Mouse (Mus musculus) limb, embryonic 12.5 days (tissue): ENCODE measurements at regions not wholly inside any gene's neighbourhood (a gene's known extent, or its start where the extent isn't known, plus 50 kb on each side); places are given as distances from the start of the nearest gene placed in this dataset.

Experiments
- ATAC-seq: fragments of 200-750 bp; cut with Nextera tagmentation; 2 replicates; pipeline ENCODE4 v1.8.0; 2017; ENCODE audit warnings: low read depth, moderate TSS enrichment; ENCODE audit not compliant: insufficient number of reproducible peaks, insufficient read depth, low FRiP score, low TSS enrichment
- H3K27ac ChIP-seq: fragments of 300-500 bp; sonication (generic); 2 replicates; pipeline ENCODE4 v1.5.1; 2016; ENCODE audit warnings: mild to moderate bottlenecking, moderate library complexity
- H3K27me3 ChIP-seq: fragments of 300-500 bp; sonication (generic); 2 replicates; pipeline ENCODE4 v1.6.1; 2016; ENCODE audit warnings: mild to moderate bottlenecking, moderate library complexity
- H3K36me3 ChIP-seq: fragments of 300-500 bp; sonication (generic); 2 replicates; pipeline ENCODE4 v1.6.1; 2016; ENCODE audit warnings: mild to moderate bottlenecking, moderate library complexity
- H3K4me1 ChIP-seq: fragments of 300-500 bp; sonication (generic); replicated peaks from 2 replicates; pipeline ENCODE4 v1.6.1; 2016
- H3K4me2 ChIP-seq: fragments of 300-500 bp; sonication (generic); 2 replicates; pipeline ENCODE4 v1.6.1; 2016; ENCODE audit warnings: mild to moderate bottlenecking, moderate library complexity
- H3K4me3 ChIP-seq: fragments of 300-500 bp; sonication (generic); replicated peaks from 2 replicates; pipeline ENCODE4 v1.5.1; 2016; ENCODE audit warnings: mild to moderate bottlenecking
- H3K9ac ChIP-seq: fragments of 300-500 bp; sonication (generic); replicated peaks from 2 replicates; pipeline ENCODE4 v1.6.1; 2016; ENCODE audit warnings: mild to moderate bottlenecking, moderate library complexity
- H3K9me3 ChIP-seq: fragments of 300-500 bp; sonication (generic); 2 replicates; pipeline ENCODE4 v1.6.1; 2016; ENCODE audit warnings: mild to moderate bottlenecking, moderate library complexity
- WGBS: fragments of 180-500 bp; shearing (Covaris S2); methylation state at CpG from one replicate; pipeline ENCODE4 v1.1.7; 2016; 5-methylcytosine and 5-hydroxymethylcytosine counted together

DNA sequence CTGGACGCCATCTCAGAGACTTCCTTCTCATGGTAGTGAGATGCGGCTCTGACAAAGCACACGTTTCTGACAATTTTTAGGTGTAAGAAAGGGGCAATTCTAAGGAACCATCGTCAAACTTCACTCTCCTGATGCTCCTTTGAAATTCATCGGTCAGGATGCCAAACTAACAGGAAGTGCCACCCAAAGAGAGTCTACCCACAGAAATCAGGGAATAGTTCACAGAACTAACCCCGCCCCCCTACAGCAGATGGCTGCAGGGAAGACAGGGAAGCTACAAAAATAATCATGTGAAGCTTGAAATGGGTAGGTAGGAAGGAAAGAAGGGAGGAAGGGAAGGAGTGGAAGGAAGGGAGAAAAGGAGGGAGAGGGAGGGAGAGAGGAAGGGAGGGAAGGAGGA, 240.1 kb upstream of the Eif4g2 start:
- Histone ChIP-seq H3K4me3 (no peak overlapping the region), H3K36me3 (no peaks in the 10 kb centered on the region), H3K4me1 (no peaks in the 10 kb centered on the region), H3K27ac (no peak overlapping the region), H3K27me3 (no peaks in the 10 kb centered on the region), H3K4me2 (no peak overlapping the region), H3K9ac (no peak overlapping the region), H3K9me3 (peaks cover 3% of the 10 kb centered on the region; the same call in 1 of the 2 replicates)
- ATAC-seq = no peak
- WGBS = 80% methylated on average over 6 of the region's 6 CpGs

DNA sequence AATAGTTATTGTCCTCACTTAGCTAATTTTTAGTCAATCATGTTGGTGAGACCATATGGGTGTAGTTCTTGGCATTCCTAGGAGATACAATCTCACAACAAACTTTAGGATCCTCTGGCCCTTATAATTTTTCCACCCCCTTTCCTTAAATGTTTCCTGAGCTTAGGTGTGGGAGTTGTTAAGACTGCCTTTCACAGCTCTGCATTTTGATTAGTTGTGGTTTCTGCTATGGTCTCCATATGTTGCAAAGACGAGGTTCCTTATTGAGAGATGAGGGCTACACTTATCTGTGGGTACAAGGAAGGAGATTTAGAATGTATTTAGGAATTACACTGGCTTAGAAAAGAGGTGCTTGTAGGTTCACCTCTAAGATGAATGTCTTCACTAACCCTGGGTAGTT, 237.1 kb upstream of the Eif4g2 start:
- H3K27me3 ChIP-seq = no peaks in the 10 kb centered on the region

DNA sequence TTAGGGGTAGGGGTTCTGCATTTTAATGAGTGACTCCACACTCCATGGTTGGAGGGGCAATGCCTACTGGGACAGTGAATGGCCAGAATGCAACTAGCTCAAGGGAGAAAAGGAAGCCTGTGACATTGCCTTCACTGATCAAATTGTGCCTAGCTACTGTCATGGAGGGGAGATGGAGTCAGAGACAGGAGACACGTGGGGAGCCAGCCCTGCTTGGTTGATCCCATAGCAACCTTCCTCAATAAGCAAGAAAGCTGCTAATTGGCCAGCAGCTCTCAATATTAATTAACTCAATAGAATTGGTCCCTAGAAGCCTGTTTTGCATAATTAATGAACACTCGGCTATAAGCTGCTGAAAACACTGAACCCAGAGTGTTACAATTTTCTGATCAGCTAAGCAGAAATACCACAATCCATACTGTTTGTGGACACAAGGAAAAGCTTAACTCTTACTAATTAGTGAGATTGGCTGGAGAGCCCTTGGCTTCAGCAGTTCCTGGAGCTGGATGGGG, 233.7 kb upstream of the Eif4g2 start:
- H3K9ac ChIP-seq = no peak overlapping the region
- H3K4me3 ChIP-seq = no peak overlapping the region
- no peaks in the 10 kb centered on the region for H3K9me3 ChIP-seq
- no peaks in the 10 kb centered on the region for H3K4me1 ChIP-seq
- no peak overlapping the region for H3K4me2 ChIP-seq
- H3K36me3 ChIP-seq = no peaks in the 10 kb centered on the region
- H3K27ac ChIP-seq = no peak overlapping the region
- 66% methylated on average over 2 of the region's 2 CpGs for WGBS
- ATAC-seq = no peak
- H3K27me3 ChIP-seq = no peaks in the 10 kb centered on the region

More for the DNA sequence above, 237.1 kb upstream of the Eif4g2 start:
- H3K4me2 ChIP-seq = no peak overlapping the region
- 70% methylated on average over 1 of the region's 1 CpGs for WGBS
- no peaks in the 10 kb centered on the region for H3K4me1 ChIP-seq
- H3K9ac ChIP-seq = no peak overlapping the region
- no peak for ATAC-seq
- no peaks in the 10 kb centered on the region for H3K9me3 ChIP-seq
- H3K36me3 ChIP-seq = no peaks in the 10 kb centered on the region
- no peak overlapping the region for H3K27ac ChIP-seq
- H3K4me3 ChIP-seq = no peak overlapping the region

DNA sequence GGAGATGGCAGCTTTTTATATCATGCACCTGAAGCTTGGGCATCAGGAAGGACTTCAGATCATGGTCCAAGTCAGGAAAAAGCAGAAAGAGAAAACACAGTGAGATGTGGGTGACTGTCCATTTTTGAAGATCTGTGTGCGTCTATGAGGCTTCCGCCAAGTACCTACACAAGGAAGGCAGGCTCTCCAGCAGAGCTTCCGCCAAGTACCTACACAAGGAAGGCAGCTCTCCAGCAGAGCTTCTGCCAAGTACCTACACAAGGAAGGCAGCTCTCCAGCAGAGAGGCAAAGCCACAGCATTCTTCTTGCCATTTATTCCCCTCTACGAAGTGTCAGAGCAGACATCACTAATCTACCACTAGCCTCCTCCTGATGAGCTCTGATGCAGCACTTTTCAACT, 231.1 kb upstream of the Eif4g2 start:
- H3K27me3 ChIP-seq = no peaks in the 10 kb centered on the region; the same call in 1 of the 2 replicates
- no peak overlapping the region for H3K4me2 ChIP-seq
- no peak overlapping the region for H3K9ac ChIP-seq
- no peaks in the 10 kb centered on the region for H3K4me1 ChIP-seq
- no peaks in the 10 kb centered on the region for H3K36me3 ChIP-seq
- H3K27ac ChIP-seq = no peak overlapping the region
- ATAC-seq = no peak
- H3K4me3 ChIP-seq = no peak overlapping the region
- no peaks in the 10 kb centered on the region for H3K9me3 ChIP-seq
- WGBS = 92% methylated on average over 4 of the region's 4 CpGs

DNA sequence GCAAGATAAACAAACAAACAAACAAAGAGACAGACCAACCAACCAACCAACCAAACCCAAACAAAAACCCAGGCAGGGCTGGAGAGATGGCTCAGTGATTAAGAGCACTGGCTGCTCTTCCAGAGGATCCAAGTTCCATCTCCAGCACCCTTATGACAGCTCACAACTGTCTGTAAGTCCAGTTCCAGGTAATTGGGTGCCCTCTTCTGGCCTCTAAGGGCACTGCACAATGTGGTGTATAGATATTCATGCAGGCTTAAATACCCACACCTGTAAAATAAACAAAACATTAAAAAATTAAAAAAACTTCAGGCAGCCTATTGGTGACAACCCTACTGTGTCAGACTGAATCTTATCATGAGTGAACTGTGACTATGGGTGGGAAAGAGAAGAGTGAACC, 222.4 kb upstream of the Eif4g2 start:
- Histone ChIP-seq H3K9me3 (0 out of 2 replicates have a peak, but pooled peaks cover 2% of the 10 kb centered on the region), H3K27ac (no peak overlapping the region), H3K4me2 (no peak overlapping the region), H3K4me1 (no peaks in the 10 kb centered on the region), H3K4me3 (no peak overlapping the region), H3K9ac (no peak overlapping the region), H3K27me3 (no peaks in the 10 kb centered on the region; the same call in 1 of the 2 replicates), H3K36me3 (no peaks in the 10 kb centered on the region)
- no peak for ATAC-seq

DNA sequence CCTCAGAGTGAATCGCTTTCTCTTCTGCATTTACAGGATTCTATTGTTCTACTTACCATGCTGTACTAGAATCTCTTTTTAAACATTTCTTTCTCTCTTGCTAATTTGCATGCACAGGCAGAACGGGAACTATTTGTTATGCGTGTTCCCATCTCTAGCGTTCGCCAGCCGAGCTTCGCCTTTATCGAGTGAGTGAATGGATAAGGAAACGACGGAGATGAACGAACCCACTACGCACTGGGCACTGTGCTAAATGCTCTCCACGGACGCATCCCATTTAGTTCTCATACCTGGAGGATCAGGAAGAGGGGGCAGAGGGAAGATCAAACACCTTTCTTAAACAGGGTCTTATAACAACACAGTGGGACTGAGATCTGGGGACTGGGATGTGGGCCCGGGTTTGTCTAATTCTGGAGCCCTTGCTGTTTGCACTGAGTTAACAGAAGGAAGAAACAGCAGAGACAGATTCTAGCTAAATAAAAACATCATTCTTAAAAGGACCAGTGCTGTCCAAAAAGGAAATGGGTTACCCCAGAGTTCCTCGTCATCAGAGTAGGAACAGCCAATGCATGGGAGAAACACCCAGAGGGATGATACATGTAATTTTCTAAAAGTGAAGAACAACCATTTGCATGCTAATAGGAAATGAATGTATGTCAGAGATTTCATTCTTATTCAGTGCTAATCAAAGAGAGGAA, 219.1 kb upstream of the Eif4g2 start:
- ATAC-seq = no peak

DNA sequence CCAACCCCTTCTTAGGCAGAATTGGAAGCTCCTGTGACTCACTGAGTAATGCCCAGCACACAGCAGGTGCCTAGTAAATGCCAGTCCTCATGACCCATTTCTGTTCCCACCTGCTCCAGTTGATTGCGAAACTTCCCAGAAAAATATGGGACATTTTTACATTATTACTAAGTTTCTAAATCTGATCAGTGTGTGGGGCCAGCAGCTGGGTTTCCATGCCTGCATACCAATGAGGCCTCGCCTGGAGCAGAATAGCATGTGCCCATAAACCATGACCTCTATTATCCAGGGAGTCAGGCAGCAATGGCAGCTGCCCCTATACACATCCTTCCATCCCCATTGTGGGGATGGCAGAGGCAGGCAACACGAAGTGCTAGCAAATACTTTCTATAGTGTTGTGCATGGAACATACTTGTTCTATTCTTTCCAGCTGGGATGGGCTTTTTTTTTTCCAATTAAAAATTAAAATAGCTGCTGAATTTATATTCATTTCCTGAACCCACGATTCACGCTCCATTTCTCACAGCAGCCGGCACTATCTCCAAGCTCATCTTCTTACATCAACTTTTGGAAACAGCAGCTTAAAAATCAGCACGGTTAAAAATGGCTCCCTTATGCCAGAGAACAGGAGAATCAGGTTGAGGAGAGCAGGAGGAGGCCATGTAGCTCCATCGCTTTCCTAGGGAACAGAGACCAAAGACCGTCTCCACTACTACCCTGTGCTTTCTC, 214.5 kb upstream of the Eif4g2 start:
- Histone ChIP-seq H3K27me3 (no peaks in the 10 kb centered on the region), H3K4me1 (no peaks in the 10 kb centered on the region), H3K4me2 (no peak overlapping the region), H3K36me3 (no peaks in the 10 kb centered on the region), H3K9ac (no peak overlapping the region), H3K27ac (no peak overlapping the region), H3K9me3 (no peaks in the 10 kb centered on the region), H3K4me3 (no peak overlapping the region)
- WGBS = 85% methylated on average over 9 of the region's 9 CpGs
- no peak for ATAC-seq

More for the DNA sequence above, 219.1 kb upstream of the Eif4g2 start:
- H3K9me3 ChIP-seq = no peaks in the 10 kb centered on the region
- 88% methylated on average over 16 of the region's 16 CpGs for WGBS
- H3K4me2 ChIP-seq = no peak overlapping the region
- no peaks in the 10 kb centered on the region for H3K4me1 ChIP-seq
- H3K36me3 ChIP-seq = no peaks in the 10 kb centered on the region
- H3K4me3 ChIP-seq = no peak overlapping the region
- H3K9ac ChIP-seq = no peak overlapping the region
- H3K27ac ChIP-seq = no peak overlapping the region
- H3K27me3 ChIP-seq = no peaks in the 10 kb centered on the region

DNA sequence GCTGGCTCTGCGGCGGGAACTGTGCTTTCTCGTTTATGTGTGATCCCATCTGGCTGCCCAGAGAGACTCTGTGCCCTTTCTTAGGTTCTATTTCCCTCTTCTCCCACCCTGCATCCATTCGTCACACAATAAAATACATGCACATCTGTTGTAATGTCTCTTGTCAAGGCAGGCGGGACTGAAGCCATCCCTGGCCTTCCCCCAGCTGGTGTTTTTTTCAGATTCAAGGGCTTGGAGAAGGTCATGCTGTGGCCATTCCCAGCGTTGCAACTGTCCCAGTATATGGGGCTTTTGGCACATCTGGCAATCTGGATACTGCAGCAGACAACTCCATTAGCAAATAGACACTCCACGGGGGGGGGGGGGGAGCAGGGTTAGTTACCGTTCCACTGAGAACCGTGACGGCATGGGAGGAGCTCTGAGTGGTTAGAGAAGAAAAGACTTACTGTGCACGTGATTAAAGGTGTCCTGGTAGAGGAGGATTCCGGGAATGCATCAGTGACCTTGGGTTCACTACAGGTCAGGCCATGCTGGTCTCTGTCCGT, 200.7 kb upstream of the Eif4g2 start:
- Histone ChIP-seq H3K4me3 (no peak overlapping the region), H3K4me1 (no peaks in the 10 kb centered on the region), H3K9me3 (no peaks in the 10 kb centered on the region), H3K27ac (no peak overlapping the region), H3K36me3 (no peaks in the 10 kb centered on the region), H3K4me2 (no peak overlapping the region), H3K9ac (no peak overlapping the region), H3K27me3 (peaks cover 7% of the 10 kb centered on the region; the same call in 1 of the 2 replicates)
- 54% methylated on average over 13 of the region's 13 CpGs for WGBS
- no peak for ATAC-seq

DNA sequence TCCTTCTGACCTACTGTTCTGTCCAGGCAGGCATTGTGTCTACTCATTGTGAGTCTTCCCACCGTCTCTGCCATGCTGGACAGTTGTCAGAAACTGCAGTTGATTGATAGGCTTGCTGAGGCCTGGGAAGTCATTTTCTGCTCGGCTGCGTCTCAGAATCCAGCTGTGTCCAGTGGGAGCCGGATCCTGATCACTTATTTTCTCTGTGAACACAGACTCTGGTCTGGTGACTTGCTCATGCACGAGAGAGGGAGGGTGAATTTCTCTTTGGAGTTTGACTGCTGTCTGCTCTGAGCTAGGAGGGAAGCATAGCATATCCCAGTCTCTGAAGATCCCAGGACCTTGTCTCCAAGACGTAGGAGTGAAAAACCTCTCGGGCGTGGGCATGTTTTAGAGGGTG, 199.5 kb upstream of the Eif4g2 start:
- H3K9me3 ChIP-seq = no peaks in the 10 kb centered on the region
- H3K27me3 ChIP-seq = peaks cover 7% of the 10 kb centered on the region; the same call in 1 of the 2 replicates
- no peaks in the 10 kb centered on the region for H3K4me1 ChIP-seq
- no peak for ATAC-seq
- H3K36me3 ChIP-seq = no peaks in the 10 kb centered on the region
- no peak overlapping the region for H3K27ac ChIP-seq
- WGBS = 45% methylated on average over 8 of the region's 8 CpGs
- H3K4me2 ChIP-seq = no peak overlapping the region
- no peak overlapping the region for H3K4me3 ChIP-seq
- no peak overlapping the region for H3K9ac ChIP-seq

DNA sequence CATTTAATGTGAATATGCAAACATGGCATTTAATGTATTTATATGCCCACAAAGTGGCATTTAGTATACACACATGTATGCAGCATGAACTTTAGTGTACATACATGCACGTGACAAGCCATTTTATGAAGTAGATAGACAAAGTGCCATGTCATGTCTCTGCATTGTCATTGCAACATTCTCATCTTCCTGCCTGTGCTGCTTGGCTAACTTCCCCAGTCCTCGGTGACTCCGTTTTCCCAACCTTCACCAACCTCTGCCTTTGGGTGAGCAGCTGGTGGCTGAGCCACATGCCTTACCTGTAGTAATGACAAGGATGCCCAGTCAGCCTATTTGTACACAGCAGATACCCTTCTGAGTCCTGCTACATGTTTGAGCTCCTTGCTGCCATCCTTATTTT, 194.9 kb upstream of the Eif4g2 start:
- no peaks in the 10 kb centered on the region for H3K9me3 ChIP-seq
- no peaks in the 10 kb centered on the region for H3K4me1 ChIP-seq
- H3K36me3 ChIP-seq = no peaks in the 10 kb centered on the region
- no peak for ATAC-seq
- 85% methylated on average over 3 of the region's 3 CpGs for WGBS
- H3K4me3 ChIP-seq = no peak overlapping the region
- H3K9ac ChIP-seq = no peak overlapping the region
- H3K27ac ChIP-seq = no peak overlapping the region
- H3K4me2 ChIP-seq = no peak overlapping the region
- peaks cover 7% of the 10 kb centered on the region; the same call in 1 of the 2 replicates for H3K27me3 ChIP-seq

DNA sequence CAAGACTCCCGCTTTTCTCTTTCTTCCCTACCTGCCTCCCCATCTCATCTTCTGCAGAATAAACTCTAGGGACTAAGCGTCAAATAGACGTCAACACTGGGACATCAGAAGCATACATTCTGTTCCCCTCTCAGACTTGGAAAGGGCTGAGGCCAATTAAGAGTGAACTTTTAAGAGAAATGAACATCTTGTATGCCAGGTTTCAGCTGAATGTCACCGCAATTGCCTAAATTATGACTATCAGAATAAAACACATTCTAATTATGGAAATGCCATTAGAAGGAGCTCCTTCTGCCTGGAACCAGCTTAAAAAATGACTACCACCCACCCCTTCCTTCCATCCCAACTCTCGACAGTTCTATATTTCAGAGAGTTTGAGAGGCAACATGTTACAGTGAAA, 191.0 kb upstream of the Eif4g2 start:
- 89% methylated on average over 5 of the region's 5 CpGs for WGBS
- no peak overlapping the region for H3K4me3 ChIP-seq
- H3K9ac ChIP-seq = no peak overlapping the region
- no peak overlapping the region for H3K4me2 ChIP-seq
- H3K36me3 ChIP-seq = no peaks in the 10 kb centered on the region
- ATAC-seq = no peak
- no peaks in the 10 kb centered on the region for H3K4me1 ChIP-seq
- no peaks in the 10 kb centered on the region for H3K27me3 ChIP-seq
- H3K9me3 ChIP-seq = no peaks in the 10 kb centered on the region
- H3K27ac ChIP-seq = no peak overlapping the region
